Mouse (Mus musculus) cerebellum, adult 2 months (tissue): ENCODE results near the gene Cdc42ep2.

ENCODE experiments used
- CTCF ChIP-seq: fragments of 200-500 bp; IDR thresholded peaks from 2 replicates; pipeline ENCODE4 v1.5.1; 2011; ENCODE audit warnings: low read depth, mild to moderate bottlenecking, control low read depth, low read length, moderate library complexity, borderline replicate concordance; ENCODE audit not compliant: insufficient read depth
- POLR2A ChIP-seq: fragments of 200-500 bp; IDR thresholded peaks from 2 replicates; pipeline ENCODE4 v1.6.1; 2011; ENCODE audit warnings: low read length, control low read depth, borderline replicate concordance; ENCODE audit not compliant: insufficient read depth

DNA sequence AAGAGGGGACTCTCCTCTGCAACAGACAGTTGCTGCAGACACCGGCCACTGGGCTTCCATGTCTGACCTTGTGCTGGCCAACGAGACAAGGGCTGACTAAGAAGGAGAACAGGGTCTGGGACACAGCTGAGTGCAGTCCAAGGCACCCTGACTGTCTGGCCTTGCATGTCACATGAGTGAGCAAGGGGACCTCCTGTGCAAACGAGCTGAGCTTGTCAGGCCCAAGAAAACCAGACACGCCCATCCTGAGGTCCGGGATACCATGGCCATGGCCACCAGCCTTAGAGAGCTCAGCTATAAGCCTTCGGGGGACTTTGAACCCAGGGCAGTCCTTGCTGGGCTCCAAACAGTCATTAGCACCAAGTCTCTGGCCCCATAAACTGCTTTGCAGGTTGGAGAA, 56.5 kb downstream of the Cdc42ep2 start:
- TF ChIP-seq CTCF (no peak), POLR2A (no peak)
